Mouse (Mus musculus): ENCODE results near the gene Nudt16. TPM values are rescaled to one million over a fixed set of nuclear protein-coding genes. Genes with fewer than 3 reads are reported as not detected.
"Not testable (repeated sequence)": the region's sequence is repeated elsewhere in the genome, so short reads cannot be mapped to it uniquely, and the experiment has no call there.

The Nudt16 gene
- 11.2 and 11.7 TPM in 2 replicates for polyA plus RNA-seq (2014; fragmentation: Nextera tagmentation; extraction: Ambion mirVana)

DNA sequence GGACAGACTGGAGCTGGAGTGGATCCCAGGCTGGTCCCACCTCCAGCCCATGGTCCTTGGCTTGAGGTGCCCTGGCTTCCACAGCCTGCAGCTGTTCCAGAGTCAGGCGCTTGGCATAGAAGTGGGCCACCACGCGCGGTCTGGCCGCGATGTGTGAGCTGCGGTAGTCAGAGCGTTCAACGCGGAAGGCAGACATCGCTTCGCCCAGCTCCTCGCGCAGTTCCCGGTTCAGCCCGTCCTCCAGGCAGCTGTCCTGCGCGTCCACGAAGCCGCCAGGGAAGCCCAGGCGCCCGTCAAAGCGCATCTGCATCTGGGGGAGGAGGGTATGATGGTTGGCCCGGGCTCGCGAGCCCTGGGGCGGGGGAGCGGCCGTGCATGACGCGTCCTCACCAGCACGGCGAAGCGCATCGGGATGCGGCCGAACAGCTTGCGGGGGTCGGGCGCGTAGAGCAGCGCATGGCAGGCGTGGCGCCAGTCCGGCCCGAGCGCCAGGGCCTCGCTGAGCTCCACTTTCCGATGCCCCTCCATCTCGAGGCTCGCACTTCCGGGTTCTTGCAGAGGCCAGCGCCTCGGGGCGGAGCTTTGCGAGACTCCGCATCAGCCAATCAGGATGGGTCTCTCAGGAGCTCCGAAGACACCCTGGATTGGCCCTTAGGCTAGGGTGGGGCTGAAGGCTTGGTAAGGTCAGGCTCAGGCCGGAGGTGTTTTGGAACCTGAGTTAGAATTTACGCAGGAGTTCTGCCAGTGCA, at the start of gene Nudt16:
Gene Nudt16 (minus strand): TSS at position 572 of the 749 bp plus-strand sequence.
- ATAC-seq (replicated peaks; ENCODE audit: low FRiP score) (peak; percentile 100), DNase-seq (ENCODE audit: low spot score) (peak; percentile 83)
- Histone ChIP-seq H3K4me1 (replicated peaks; ENCODE audit: control insufficient read depth, insufficient read depth, low read length) (no peaks in the 10 kb centered on the region; the same call in 1 of the 2 replicates), H3K36me3 (ENCODE audit: control insufficient read depth, insufficient read depth, low read length) (no peaks in the 10 kb centered on the region), H3K27ac (ENCODE audit: low read depth, low read length) (peak within 1 kb of the TSS; percentile 35), H3K9me3 (ENCODE audit: control insufficient read depth, low read length) (no peaks in the 10 kb centered on the region), H3K9ac (ENCODE audit: low read depth, low read length) (peak within 1 kb of the TSS; percentile 81), H3K27me3 (replicated peaks; ENCODE audit: control insufficient read depth, insufficient read depth, low read length) (no peaks in the 10 kb centered on the region), H3K4me2 (peak within 1 kb of the TSS; percentile 95), H3K4me3 (ENCODE audit: low read depth, low read length) (peak within 1 kb of the TSS; percentile 83)
- under 1% methylated on average over 55 of the region's 60 CpGs for WGBS

DNA sequence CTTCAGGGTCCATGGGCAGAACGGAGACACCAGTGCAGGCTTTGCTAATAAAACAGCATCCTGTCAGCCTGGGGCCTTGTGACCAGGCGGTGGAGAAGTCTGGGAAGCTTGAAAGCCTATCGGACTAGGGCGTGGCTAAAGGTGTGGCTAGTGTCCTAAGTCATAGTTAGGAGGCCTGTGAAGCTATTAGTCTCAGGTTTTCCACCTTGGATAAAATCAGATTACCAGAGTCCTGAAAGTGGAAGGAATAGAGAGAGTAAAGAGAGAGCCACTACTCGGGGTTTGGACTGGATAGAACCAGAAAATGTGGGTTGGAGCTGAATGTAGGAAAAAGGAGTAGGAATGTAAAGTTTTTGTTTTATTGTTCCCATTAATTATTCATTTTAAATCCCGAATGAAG, 13.4 kb upstream of the Nudt16 start, which contains the start of gene 1700080E11Rik:
Gene 1700080E11Rik (minus strand): TSS at position 101 of the 400 bp plus-strand sequence.
- Histone ChIP-seq H3K9me3 (ENCODE audit: control insufficient read depth, low read length) (no peaks in the 10 kb centered on the region), H3K9ac (ENCODE audit: low read depth, low read length) (no peak within 1 kb of the TSS), H3K4me1 (replicated peaks; ENCODE audit: control insufficient read depth, insufficient read depth, low read length) (no peaks in the 10 kb centered on the region), H3K27ac (ENCODE audit: low read depth, low read length) (no peak within 1 kb of the TSS), H3K4me3 (ENCODE audit: low read depth, low read length) (no peak within 1 kb of the TSS), H3K4me2 (no peak within 1 kb of the TSS), H3K36me3 (ENCODE audit: control insufficient read depth, insufficient read depth, low read length) (no peaks in the 10 kb centered on the region), H3K27me3 (replicated peaks; ENCODE audit: control insufficient read depth, insufficient read depth, low read length) (no peaks in the 10 kb centered on the region)
- DNase-seq (ENCODE audit: low spot score) (no peak), ATAC-seq (replicated peaks; ENCODE audit: low FRiP score) (no peak)
- 75% methylated on average over 6 of the region's 6 CpGs for WGBS

DNA sequence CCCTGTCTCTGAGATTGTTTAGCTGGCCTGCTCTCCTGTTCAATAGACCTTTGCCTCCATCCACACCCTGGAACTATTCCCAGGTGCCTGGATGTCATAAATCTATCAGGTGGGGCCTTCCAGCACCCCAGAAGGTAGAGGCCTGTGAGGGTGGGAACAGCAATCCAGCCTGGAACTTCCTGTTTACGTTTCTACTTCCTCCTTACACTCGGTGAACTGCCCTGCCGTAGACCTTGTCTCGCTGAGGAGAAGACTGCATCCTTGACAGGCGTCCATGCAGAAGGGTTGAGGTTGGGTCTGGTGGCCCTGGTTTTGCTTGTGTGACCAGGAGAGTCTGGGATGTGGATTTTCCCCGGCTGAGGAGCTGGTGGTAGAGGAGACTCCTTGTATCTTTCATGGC, 7.6 kb upstream of the Nudt16 start:
- 49% methylated on average over 6 of the region's 6 CpGs for WGBS
- ATAC-seq (replicated peaks; ENCODE audit: low FRiP score): no peak

DNA sequence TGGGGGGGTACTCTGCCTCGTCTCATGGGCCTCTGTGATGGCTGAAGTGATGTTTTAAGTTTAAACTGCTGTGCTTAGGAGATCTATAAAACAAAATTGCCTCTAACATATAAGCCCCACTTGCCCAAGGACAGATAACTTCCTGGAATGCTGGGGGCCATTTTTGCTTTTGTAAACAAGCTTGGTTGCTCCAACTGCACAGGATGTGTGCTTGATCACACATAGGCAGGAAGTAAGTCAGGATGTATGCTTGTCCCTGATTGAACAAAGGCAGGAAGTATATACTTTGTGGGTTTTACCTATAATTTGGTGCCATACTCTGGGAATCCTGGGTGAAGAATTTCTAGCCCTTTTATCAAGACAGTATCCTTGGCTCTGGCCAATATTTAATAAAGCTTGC, 4.8 kb upstream of the Nudt16 start:
- DNase-seq (ENCODE audit: low spot score) (no peak), ATAC-seq (replicated peaks; ENCODE audit: low FRiP score) (no peak)
- Histone ChIP-seq H3K4me3 (ENCODE audit: low read depth, low read length) (no peak overlapping the region), H3K27me3 (replicated peaks; ENCODE audit: control insufficient read depth, insufficient read depth, low read length) (no peaks in the 10 kb centered on the region), H3K36me3 (ENCODE audit: control insufficient read depth, insufficient read depth, low read length) (no peaks in the 10 kb centered on the region), H3K9ac (ENCODE audit: low read depth, low read length) (no peak overlapping the region), H3K4me1 (replicated peaks; ENCODE audit: control insufficient read depth, insufficient read depth, low read length) (no peaks in the 10 kb centered on the region), H3K9me3 (ENCODE audit: control insufficient read depth, low read length) (no peaks in the 10 kb centered on the region), H3K4me2 (no peak overlapping the region), H3K27ac (ENCODE audit: low read depth, low read length) (no peak overlapping the region)
- WGBS: 38% methylated on average over 1 of the region's 1 CpGs

More for the DNA sequence above, 7.6 kb upstream of the Nudt16 start:
- Histone ChIP-seq H3K9me3 (ENCODE audit: control insufficient read depth, low read length) (no peaks in the 10 kb centered on the region), H3K27me3 (replicated peaks; ENCODE audit: control insufficient read depth, insufficient read depth, low read length) (no peaks in the 10 kb centered on the region), H3K4me2 (no peak overlapping the region), H3K27ac (ENCODE audit: low read depth, low read length) (no peak overlapping the region), H3K36me3 (ENCODE audit: control insufficient read depth, insufficient read depth, low read length) (no peaks in the 10 kb centered on the region), H3K4me1 (replicated peaks; ENCODE audit: control insufficient read depth, insufficient read depth, low read length) (no peaks in the 10 kb centered on the region), H3K9ac (ENCODE audit: low read depth, low read length) (no peak overlapping the region), H3K4me3 (ENCODE audit: low read depth, low read length) (no peak overlapping the region)
- no peak for DNase-seq (ENCODE audit: low spot score)

- no peaks in the 10 kb centered on the region for H3K36me3 ChIP-seq (ENCODE audit: control insufficient read depth, insufficient read depth, low read length)
- no peak overlapping the region for H3K27ac ChIP-seq (ENCODE audit: low read depth, low read length)
- H3K4me1 ChIP-seq (replicated peaks; ENCODE audit: control insufficient read depth, insufficient read depth, low read length): no peaks in the 10 kb centered on the region; the same call in 1 of the 2 replicates
- ATAC-seq (replicated peaks; ENCODE audit: low FRiP score): no peak
- WGBS: 68% methylated on average over 5 of the region's 5 CpGs
- H3K9me3 ChIP-seq (ENCODE audit: control insufficient read depth, low read length): no peaks in the 10 kb centered on the region
- DNase-seq (ENCODE audit: low spot score): no peak
- no peak overlapping the region for H3K4me2 ChIP-seq
- no peak overlapping the region for H3K4me3 ChIP-seq (ENCODE audit: low read depth, low read length)
- H3K9ac ChIP-seq (ENCODE audit: low read depth, low read length): no peak overlapping the region
- H3K27me3 ChIP-seq (replicated peaks; ENCODE audit: control insufficient read depth, insufficient read depth, low read length): no peaks in the 10 kb centered on the region
Measured at GRCm38 (mm10) chr9:105134536-105134935, 2.9 kb upstream of the Nudt16 start.

- H3K4me2 ChIP-seq: peak overlapping the region; percentile 95
- DNase-seq (ENCODE audit: low spot score) (no peak), ATAC-seq (replicated peaks; ENCODE audit: low FRiP score) (peak; percentile 24)
- no peaks in the 10 kb centered on the region for H3K27me3 ChIP-seq (replicated peaks; ENCODE audit: control insufficient read depth, insufficient read depth, low read length)
- peak overlapping the region; percentile 83 for H3K4me3 ChIP-seq (ENCODE audit: low read depth, low read length)
- no peak overlapping the region for H3K9ac ChIP-seq (ENCODE audit: low read depth, low read length)
- H3K9me3 ChIP-seq (ENCODE audit: control insufficient read depth, low read length): no peaks in the 10 kb centered on the region
- no peak overlapping the region for H3K27ac ChIP-seq (ENCODE audit: low read depth, low read length)
- WGBS: 18% methylated on average over 5 of the region's 5 CpGs
- H3K4me1 ChIP-seq (replicated peaks; ENCODE audit: control insufficient read depth, insufficient read depth, low read length): no peaks in the 10 kb centered on the region; the same call in 1 of the 2 replicates
- H3K36me3 ChIP-seq (ENCODE audit: control insufficient read depth, insufficient read depth, low read length): no peaks in the 10 kb centered on the region
Measured at GRCm38 (mm10) chr9:105132002-105132367, 361 bp upstream of the Nudt16 start.

DNA sequence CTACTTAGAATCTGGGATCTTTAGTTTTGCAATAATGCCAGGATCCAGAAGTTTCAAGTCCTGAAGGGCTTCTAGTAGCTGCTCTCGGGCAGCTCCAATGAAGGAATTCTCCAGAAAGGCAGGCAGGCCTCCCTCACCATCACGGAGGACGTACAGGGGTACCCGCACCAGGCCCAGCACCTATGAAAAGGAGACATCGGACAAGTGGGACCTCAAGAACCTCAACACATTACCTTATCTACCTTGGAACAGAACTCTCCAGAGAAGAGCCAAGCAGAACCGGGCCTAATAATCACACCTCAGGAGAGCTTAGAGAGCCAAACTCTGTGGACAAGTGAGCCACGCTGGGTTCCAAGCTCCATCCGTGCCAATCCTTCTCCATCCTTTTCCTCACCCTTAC, 1.3 kb downstream of the Nudt16 start:
- Histone ChIP-seq H3K27ac (ENCODE audit: low read depth, low read length) (no peak overlapping the region), H3K4me3 (ENCODE audit: low read depth, low read length) (no peak overlapping the region; the same call in 1 of the 2 replicates), H3K36me3 (ENCODE audit: control insufficient read depth, insufficient read depth, low read length) (no peaks in the 10 kb centered on the region), H3K4me1 (replicated peaks; ENCODE audit: control insufficient read depth, insufficient read depth, low read length) (no peaks in the 10 kb centered on the region; the same call in 1 of the 2 replicates), H3K9ac (ENCODE audit: low read depth, low read length) (peak overlapping the region; percentile 81; the same call in 1 of the 2 replicates), H3K4me2 (peak overlapping the region; percentile 95), H3K9me3 (ENCODE audit: control insufficient read depth, low read length) (no peaks in the 10 kb centered on the region), H3K27me3 (replicated peaks; ENCODE audit: control insufficient read depth, insufficient read depth, low read length) (no peaks in the 10 kb centered on the region)
- ATAC-seq (replicated peaks; ENCODE audit: low FRiP score) (no peak), DNase-seq (ENCODE audit: low spot score) (no peak)
- 89% methylated on average over 8 of the region's 8 CpGs for WGBS

DNA sequence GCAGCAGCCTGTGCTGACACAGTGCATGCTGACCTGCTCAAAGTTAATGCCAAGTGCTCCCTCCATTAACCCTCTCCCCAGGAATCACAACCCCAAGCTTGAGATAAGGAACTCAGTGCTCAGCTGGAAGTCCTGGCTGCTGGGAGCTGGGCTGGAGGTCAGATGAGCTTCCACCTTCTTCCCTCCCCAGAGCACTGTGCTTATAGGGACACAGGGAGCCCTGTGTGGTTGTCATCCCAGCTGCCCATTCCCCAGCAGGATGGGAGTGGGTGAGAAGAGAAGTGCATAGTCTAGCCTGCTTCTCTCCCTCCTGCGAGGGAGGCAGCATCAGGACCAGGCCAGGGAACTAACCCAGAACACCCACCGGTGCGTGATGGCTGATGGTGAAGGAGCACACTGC, 6.4 kb downstream of the Nudt16 start:
- not testable (repeated sequence) for H3K9ac ChIP-seq (ENCODE audit: low read depth, low read length); H3K27ac ChIP-seq (ENCODE audit: low read depth, low read length); H3K9me3 ChIP-seq (ENCODE audit: control insufficient read depth, low read length); H3K4me2 ChIP-seq; H3K36me3 ChIP-seq (ENCODE audit: control insufficient read depth, insufficient read depth, low read length); H3K27me3 ChIP-seq (replicated peaks; ENCODE audit: control insufficient read depth, insufficient read depth, low read length); DNase-seq (ENCODE audit: low spot score); ATAC-seq (replicated peaks; ENCODE audit: low FRiP score); H3K4me1 ChIP-seq (replicated peaks; ENCODE audit: control insufficient read depth, insufficient read depth, low read length); H3K4me3 ChIP-seq (ENCODE audit: low read depth, low read length)
- 82% methylated on average over 3 of the region's 3 CpGs for WGBS

DNA sequence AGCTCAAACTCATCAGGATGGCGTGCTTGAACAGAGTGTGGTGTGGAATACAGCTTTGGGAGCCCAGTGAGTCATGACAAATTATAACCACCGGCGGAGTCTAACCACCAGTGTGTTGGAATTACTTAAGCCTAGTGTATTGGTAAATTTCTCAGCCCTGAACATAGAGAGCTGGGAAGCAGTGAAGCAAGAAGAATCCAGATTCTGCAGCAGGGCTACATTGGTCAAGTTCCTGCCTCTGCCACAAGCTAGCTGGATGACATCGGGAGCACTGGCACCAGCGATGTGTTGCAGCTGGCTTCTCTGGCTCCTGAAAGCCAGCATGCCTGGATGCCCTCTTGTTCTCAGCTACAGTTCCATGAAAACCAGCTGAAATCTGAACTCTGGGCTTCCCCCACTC, 27.7 kb downstream of the Nudt16 start:
- no peak overlapping the region for H3K4me2 ChIP-seq

More for the DNA sequence above, 27.7 kb downstream of the Nudt16 start:
- H3K9ac ChIP-seq (ENCODE audit: low read depth, low read length): no peak overlapping the region
- no peak overlapping the region for H3K27ac ChIP-seq (ENCODE audit: low read depth, low read length)
- H3K4me3 ChIP-seq (ENCODE audit: low read depth, low read length): no peak overlapping the region
- 82% methylated on average over 5 of the region's 5 CpGs for WGBS
- ATAC-seq (replicated peaks; ENCODE audit: low FRiP score) (no peak), DNase-seq (ENCODE audit: low spot score) (no peak)
- no peaks in the 10 kb centered on the region for H3K9me3 ChIP-seq (ENCODE audit: control insufficient read depth, low read length)
- no peaks in the 10 kb centered on the region for H3K27me3 ChIP-seq (replicated peaks; ENCODE audit: control insufficient read depth, insufficient read depth, low read length)
- H3K36me3 ChIP-seq (ENCODE audit: control insufficient read depth, insufficient read depth, low read length): no peaks in the 10 kb centered on the region
- no peaks in the 10 kb centered on the region for H3K4me1 ChIP-seq (replicated peaks; ENCODE audit: control insufficient read depth, insufficient read depth, low read length)

All from liver, embryonic 11.5 days (tissue).